Mouse (Mus musculus) bone marrow, adult 2 months (tissue): ENCODE data around the gene Cct2.

Experiments
- CTCF ChIP-seq: fragments of 200-500 bp; IDR thresholded peaks from 2 replicates; pipeline ENCODE4 v1.5.1; 2011; ENCODE audit warnings: low read length, control low read depth; ENCODE audit not compliant: control insufficient read depth, insufficient read depth
- POLR2A ChIP-seq: fragments of 200-500 bp; IDR thresholded peaks from 2 replicates; pipeline ENCODE4 v1.6.1; 2011; ENCODE audit warnings: low read depth, mild to moderate bottlenecking, control low read depth, low read length, borderline replicate concordance; ENCODE audit not compliant: control insufficient read depth

DNA sequence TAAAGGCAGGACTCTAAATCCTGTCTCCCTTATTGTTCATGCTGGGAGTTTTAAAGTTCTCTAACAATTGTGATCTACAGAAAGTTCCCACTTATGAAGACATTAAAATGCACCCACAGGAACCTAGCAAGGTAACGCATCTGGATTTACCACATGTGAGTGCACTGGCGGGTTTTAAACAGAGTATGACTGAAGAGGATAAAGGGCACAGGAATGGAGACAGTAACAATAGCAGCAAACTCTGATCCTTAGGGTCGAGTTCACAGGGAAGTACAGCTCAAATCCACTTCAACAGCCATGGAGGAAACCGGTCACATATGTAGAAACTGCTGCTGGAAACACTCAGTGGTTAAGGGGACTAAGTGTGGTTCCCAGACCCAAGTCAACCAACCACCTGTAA is 14.4 kb downstream of the Cct2 start:
- no peak for TF ChIP-seq POLR2A
- TF ChIP-seq CTCF: no peak
